Mouse (Mus musculus): ENCODE measurements around the gene Lmbr1l.

GRCm38 (mm10) chr15:98952751-98953400 is 34.8 kb upstream of the Lmbr1l start:
- TF ChIP-seq POLR2A (IDR thresholded peaks at IDR 0.05; ENCODE audit: borderline replicate concordance, low read depth, low read length) (no peak), CTCF (IDR thresholded peaks at IDR 0.05; ENCODE audit: low read depth, low read length) (no peak)
